Mouse (Mus musculus) kidney, adult 2 months (tissue): Measurements from ENCODE around the gene Wdr89. TPM values are rescaled to one million over a fixed set of nuclear protein-coding genes. Genes with fewer than 3 reads are reported as not detected.
A peak's percentile ranks its signal among the peaks of the same experiment; 100 is the strongest.

Experiments
- DNase-seq: peaks from one replicate; pipeline ENCODE4 v3.0.0; 2021
- H3K27ac ChIP-seq: fragments of 200-500 bp; 2 replicates; pipeline ENCODE4 v1.5.1; 2012; ENCODE audit warnings: low read depth, low read length, control low read depth, inconsistent platforms; ENCODE audit not compliant: insufficient read depth
- H3K27me3 ChIP-seq: fragments of 200-500 bp; replicated peaks from 2 replicates; pipeline ENCODE4 v1.6.1; 2012; ENCODE audit warnings: mild to moderate bottlenecking, moderate library complexity, low read length, inconsistent platforms; ENCODE audit not compliant: control insufficient read depth, insufficient read depth
- H3K36me3 ChIP-seq: fragments of 200-500 bp; 2 replicates; pipeline ENCODE4 v1.6.1; 2012; ENCODE audit warnings: mild to moderate bottlenecking, moderate library complexity, low read length, inconsistent platforms; ENCODE audit not compliant: control insufficient read depth, insufficient read depth
- H3K4me1 ChIP-seq: fragments of 200-500 bp; 2 replicates; pipeline ENCODE4 v1.6.1; 2011; ENCODE audit warnings: low read length; ENCODE audit not compliant: control insufficient read depth, insufficient read depth
- H3K4me3 ChIP-seq: fragments of 200-500 bp; 2 replicates; pipeline ENCODE4 v1.5.1; 2011; ENCODE audit warnings: mild to moderate bottlenecking, low read depth, low read length, control low read depth; ENCODE audit not compliant: insufficient read depth
- CTCF ChIP-seq: fragments of 200-500 bp; conservative IDR thresholded peaks from 2 replicates; pipeline ENCODE4 v1.5.1; 2011; ENCODE audit warnings: low read depth, mild to moderate bottlenecking, control low read depth, low read length, moderate library complexity, mixed read lengths; ENCODE audit not compliant: insufficient read depth, insufficient read length
- POLR2A ChIP-seq: fragments of 200-500 bp; IDR thresholded peaks from one replicate; pipeline ENCODE4 v1.6.1; 2011; ENCODE audit warnings: low read depth, low read length, control low read depth
- WGBS: fragments of 180-500 bp; shearing (Covaris S2); methylation state at CpG from one replicate; pipeline ENCODE4 v1.1.7; 2018; 5-methylcytosine and 5-hydroxymethylcytosine counted together
- polyA plus RNA-seq: library from polyadenylated mRNA; depleted of rRNA; stranded (reverse); fragments of >200 nt; gene quantifications from 2 replicates; pipeline ENCODE4 v1.2.3, GENCODE M21; 2012

The Wdr89 gene
- polyA plus RNA-seq, 1 experiment, result 3.8 TPM

- Histone ChIP-seq H3K36me3 (no peaks in the 10 kb centered on the region), H3K27ac (peak overlapping the region; percentile 78), H3K4me1 (peaks cover 13% of the 10 kb centered on the region; the same call in 1 of the 2 replicates), H3K4me3 (no peak overlapping the region), H3K27me3 (no peaks in the 10 kb centered on the region)
- 57% methylated on average over 2 of the region's 2 CpGs for WGBS
- no peak for DNase-seq
- TF ChIP-seq POLR2A, result no peak
- no peak for TF ChIP-seq CTCF
Measured at GRCm38 (mm10) chr12:75682842-75683241, 13.5 kb upstream of the Wdr89 start.

- Histone ChIP-seq H3K4me3 (no peak overlapping the region), H3K36me3 (no peaks in the 10 kb centered on the region), H3K27ac (no peak overlapping the region), H3K27me3 (no peaks in the 10 kb centered on the region), H3K4me1 (peaks cover 13% of the 10 kb centered on the region; the same call in 1 of the 2 replicates)
- no peak for TF ChIP-seq CTCF
- no peak for TF ChIP-seq POLR2A
- no peak for DNase-seq
- 76% methylated on average over 4 of the region's 4 CpGs for WGBS
Measured at GRCm38 (mm10) chr12:75681101-75681500, 11.8 kb upstream of the Wdr89 start.

- TF ChIP-seq POLR2A (no peak), CTCF (no peak)
- DNase-seq, result no peak
Measured at GRCm38 (mm10) chr12:75678393-75678792, 9.1 kb upstream of the Wdr89 start.

GRCm38 (mm10) chr12:75672630-75673029 is 3.3 kb upstream of the Wdr89 start:
- Histone ChIP-seq H3K36me3 (no peaks in the 10 kb centered on the region), H3K27me3 (no peaks in the 10 kb centered on the region), H3K27ac (no peak overlapping the region), H3K4me3 (no peak overlapping the region), H3K4me1 (peaks cover 3% of the 10 kb centered on the region; the same call in 1 of the 2 replicates)
- TF ChIP-seq POLR2A, result no peak
- no peak for TF ChIP-seq CTCF
- WGBS, result 80% methylated on average over 4 of the region's 4 CpGs
- DNase-seq, result no peak

More at GRCm38 (mm10) chr12:75678393-75678792, 9.1 kb upstream of the Wdr89 start:
- H3K4me1 ChIP-seq, result peaks cover 10% of the 10 kb centered on the region; the same call in 1 of the 2 replicates
- no peak overlapping the region for H3K4me3 ChIP-seq
- no peaks in the 10 kb centered on the region for H3K36me3 ChIP-seq
- H3K27me3 ChIP-seq, result no peaks in the 10 kb centered on the region
- H3K27ac ChIP-seq, result no peak overlapping the region
- 54% methylated on average over 4 of the region's 4 CpGs for WGBS

- DNase-seq, result peak; percentile 63
- Histone ChIP-seq H3K4me1 (peaks cover 3% of the 10 kb centered on the region; the same call in 1 of the 2 replicates), H3K27me3 (no peaks in the 10 kb centered on the region), H3K27ac (no peak overlapping the region), H3K36me3 (no peaks in the 10 kb centered on the region), H3K4me3 (no peak overlapping the region)
- WGBS, result 43% methylated on average over 3 of the region's 3 CpGs
- TF ChIP-seq CTCF (peak; percentile 35; the same call in 1 of the 2 replicates), POLR2A (no peak)
Measured at GRCm38 (mm10) chr12:75671759-75672315, 2.5 kb upstream of the Wdr89 start.

GRCm38 (mm10) chr12:75670611-75671010 is 1.3 kb upstream of the Wdr89 start:
- WGBS, result 80% methylated on average over 6 of the region's 6 CpGs
- no peak overlapping the region for H3K27ac ChIP-seq
- no peak for TF ChIP-seq CTCF
- TF ChIP-seq POLR2A, result no peak
- H3K4me3 ChIP-seq, result peak overlapping the region; percentile 80
- H3K27me3 ChIP-seq, result no peaks in the 10 kb centered on the region
- no peaks in the 10 kb centered on the region for H3K36me3 ChIP-seq
- no peak for DNase-seq
- peaks cover 7% of the 10 kb centered on the region; the same call in 1 of the 2 replicates for H3K4me1 ChIP-seq

GRCm38 (mm10) chr12:75668916-75669257 is 450 bp downstream of the Wdr89 start:
- Histone ChIP-seq H3K4me3 (peak overlapping the region; percentile 71), H3K36me3 (no peaks in the 10 kb centered on the region), H3K27ac (peak overlapping the region; percentile 96), H3K27me3 (no peaks in the 10 kb centered on the region), H3K4me1 (peaks cover 10% of the 10 kb centered on the region; the same call in 1 of the 2 replicates)
- TF ChIP-seq POLR2A, result no peak
- TF ChIP-seq CTCF, result no peak
- under 1% methylated on average over 9 of the region's 9 CpGs for WGBS
- no peak for DNase-seq

- Histone ChIP-seq H3K4me1 (peaks cover 14% of the 10 kb centered on the region; the same call in 1 of the 2 replicates), H3K27me3 (no peaks in the 10 kb centered on the region), H3K4me3 (no peak overlapping the region), H3K36me3 (no peaks in the 10 kb centered on the region), H3K27ac (peak overlapping the region; percentile 96)
- 68% methylated on average over 2 of the region's 2 CpGs for WGBS
- TF ChIP-seq POLR2A (no peak), CTCF (no peak)
- DNase-seq, result peak; percentile 68
Measured at GRCm38 (mm10) chr12:75668221-75668620, 1.1 kb downstream of the Wdr89 start.
